Mouse (Mus musculus): ENCODE results near the gene Phf2.

GRCm38 (mm10) chr13:48829780-48830179 lies 41.1 kb downstream of the Phf2 start:
- no peak for TF ChIP-seq CTCF (IDR thresholded peaks at IDR 0.05)
- no peak for TF ChIP-seq POLR2A (IDR thresholded peaks at IDR 0.05; ENCODE audit: insufficient read depth, low read depth, low read length)
